Mouse (Mus musculus): Measurements from ENCODE around the gene Smagp.

The Smagp gene

DNA sequence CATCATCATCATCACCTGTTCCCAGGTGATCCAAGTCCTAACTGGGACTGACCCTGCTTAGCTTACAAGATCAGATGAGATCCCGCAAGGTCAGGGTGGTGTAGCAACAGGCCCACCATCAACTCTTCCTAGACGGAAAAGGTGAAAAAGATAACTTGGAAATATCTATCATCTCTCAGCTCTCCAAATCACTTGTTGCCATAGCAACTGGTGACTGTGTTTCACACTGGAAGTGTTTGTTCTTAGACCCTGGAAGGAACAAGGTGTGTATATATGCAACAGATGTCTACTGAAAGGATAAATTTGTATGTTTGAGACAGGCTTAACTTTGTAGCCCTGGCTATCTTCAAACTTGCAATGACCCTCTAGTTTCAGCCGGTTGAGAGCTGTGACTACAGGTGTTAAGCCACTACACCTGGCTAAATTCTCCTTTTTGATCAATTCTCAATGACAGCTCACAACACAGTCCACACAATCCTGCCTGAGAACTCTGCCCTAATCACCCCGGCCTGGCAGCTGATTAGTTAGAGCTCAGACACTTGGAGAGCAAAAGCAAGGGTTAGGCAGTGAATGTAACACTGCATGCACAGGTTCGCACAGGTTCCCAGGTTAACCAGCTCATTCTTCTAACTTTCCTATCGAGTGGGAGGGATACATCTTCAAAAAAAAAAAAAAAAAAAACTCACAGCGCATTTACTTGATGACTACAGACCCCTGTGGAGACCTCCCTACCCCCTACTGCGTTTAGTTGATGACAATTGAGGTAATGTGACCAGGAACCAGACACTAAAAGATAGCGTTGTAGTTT, 28.9 kb upstream of the Smagp start:
- DNase-seq: no peak

DNA sequence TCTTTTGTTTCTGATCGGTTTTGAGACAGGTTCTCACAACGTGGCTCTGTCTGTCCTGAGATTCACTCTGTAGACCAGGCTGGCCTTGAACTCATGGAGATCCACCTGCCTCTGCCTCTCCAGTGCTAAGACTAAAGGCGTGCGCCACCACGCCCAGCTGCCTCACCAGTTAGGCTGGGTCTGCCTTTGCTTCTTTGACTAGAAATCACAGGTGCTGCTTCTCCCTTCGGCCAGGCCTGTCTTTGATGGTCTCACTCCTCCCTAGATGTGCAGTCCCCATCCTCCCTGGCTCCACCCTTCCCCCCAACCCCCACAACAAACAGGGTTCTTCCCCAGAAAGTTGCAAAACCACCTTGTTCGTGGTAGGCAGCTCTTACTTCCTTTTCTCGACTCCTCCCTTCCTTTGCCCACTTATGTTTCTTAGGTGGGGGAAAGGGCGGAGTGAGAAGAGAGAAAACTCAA, 28.1 kb upstream of the Smagp start:
- peak; percentile 35 for DNase-seq

DNA sequence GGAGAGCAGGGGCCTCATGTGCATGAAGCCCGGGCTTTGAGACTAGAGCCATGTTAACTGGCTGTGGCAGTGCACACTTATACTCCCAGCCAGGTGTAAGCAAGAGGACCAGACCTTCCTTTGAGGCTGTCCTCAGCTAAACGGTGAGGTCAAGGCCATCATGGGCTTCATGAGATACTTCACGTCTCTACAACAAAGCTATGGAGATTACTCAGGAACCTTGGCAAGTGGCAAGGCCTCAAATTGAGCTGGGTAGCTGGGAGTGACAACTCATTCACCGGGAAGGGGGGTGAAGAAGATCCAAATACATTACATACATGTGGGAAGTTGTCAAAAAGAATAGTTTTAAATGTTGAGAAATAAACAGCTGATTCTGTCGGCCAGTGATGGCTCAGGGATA, 24.1 kb upstream of the Smagp start:
- DNase-seq: no peak

DNA sequence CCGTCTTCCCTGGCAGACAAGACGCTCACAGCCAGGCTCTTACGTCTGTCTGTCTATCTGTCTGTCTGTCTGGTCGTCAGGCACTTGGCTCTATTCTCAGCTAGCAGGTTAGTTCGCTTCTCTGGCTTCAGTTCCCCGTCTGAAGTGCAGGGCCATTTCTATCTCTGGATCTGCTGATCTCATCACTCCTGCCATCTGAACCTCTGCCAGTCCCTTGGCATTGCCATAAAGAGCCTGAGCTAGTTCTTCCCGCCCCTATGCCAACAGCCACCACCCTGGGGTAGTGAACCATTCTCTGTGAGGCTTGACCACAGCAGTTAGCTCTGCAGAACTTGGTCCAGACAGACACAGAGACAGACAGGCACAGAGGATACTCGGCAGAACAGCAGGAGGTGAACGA, 23.6 kb upstream of the Smagp start:
- no peak for DNase-seq

DNA sequence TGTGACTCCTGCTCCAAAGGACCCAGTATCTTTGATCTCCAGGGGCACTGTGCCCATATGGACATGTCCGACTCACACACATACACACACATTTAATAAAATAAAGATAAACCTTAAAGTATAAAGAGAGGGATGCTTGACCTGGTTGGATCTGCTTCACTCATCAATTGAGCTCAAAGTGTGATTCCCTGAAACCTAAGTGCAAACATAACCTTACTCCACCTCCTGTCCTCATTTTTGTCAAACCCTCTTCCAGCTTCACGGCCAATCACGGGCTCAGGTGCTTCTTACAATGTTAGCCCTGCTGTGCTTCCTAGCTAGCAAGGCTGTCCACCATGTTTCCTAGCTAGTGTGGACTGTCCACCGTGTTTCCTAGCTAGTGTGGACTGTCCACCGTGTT, 18.5 kb upstream of the Smagp start:
- no peak for DNase-seq

DNA sequence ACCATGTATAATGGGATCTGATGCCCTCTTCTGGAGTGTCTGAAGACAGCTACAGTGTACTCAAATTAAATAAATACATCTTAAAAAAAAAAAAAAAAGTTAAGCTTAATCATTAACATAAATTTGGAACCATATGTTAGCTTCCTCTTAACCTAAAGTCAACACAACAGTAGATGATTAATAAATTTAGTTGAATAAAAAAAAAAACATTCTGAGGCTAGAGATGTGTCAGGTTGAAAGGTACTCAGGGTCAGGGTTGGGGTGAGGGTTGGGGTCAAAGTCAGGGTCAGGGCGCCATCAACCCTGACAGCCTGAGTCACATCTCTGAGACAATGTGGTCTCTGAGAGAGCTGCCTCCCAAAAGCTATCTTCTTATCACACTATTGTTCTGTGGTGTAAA, 17.5 kb upstream of the Smagp start:
- no peak for DNase-seq

DNA sequence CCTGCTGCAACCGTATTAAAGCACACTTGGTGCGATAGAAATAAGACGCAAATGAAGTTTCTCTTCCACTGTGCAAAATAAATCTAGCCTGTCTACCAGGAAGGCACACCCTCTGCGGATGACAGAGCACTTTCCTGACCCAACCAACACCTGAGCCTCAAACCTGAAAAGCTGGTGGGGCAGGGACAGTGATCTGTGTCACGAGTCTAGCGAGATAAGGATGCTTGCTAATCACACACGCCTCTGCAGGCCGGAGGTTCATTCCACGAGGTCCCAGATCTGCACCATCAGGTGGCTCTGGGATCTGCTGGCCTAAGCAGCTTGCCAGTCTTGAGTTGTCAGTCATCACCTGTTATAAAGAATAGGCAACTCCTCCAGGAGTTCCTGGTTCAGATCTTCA, 14.9 kb upstream of the Smagp start:
- no peak for DNase-seq

DNA sequence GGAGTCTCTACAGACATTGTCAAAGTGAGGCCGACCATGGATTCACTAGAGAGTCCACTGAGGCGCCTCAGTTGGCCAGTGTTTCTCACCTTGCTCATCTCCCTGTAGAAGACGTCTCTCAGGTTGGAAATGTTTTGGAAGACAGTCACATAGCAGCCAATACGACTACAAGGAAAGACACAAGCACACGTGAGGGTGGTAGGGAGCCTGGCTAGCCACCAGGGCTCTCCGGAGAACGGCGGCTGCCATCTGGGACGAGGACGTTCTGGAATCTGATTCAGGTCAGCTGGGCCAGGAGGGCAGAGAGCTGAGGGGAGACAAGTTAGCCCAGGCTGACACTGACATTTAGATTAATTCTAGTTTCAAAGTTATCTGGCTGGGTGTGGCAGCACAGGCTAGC, 13.4 kb upstream of the Smagp start:
- no peak for DNase-seq

DNA sequence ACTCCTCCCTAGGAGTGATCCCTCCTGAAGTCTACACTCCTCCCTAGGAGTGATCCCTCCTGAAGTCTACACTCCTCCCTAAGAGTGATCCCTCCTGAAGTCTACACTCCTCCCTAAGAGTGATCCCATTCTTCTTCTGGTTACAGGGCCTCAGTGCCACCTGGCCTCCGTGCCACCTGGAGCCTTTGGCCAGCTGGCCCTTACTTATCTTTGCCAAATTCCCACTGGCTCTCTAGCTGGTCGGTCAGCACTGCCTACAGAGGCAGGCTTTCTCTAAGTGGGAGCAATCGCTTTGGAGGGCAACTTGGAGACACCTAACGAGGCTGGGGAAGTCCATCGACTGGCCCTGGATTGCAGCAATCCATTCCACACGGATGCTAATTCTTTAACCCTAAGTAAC, 9.4 kb upstream of the Smagp start:
- no peak for DNase-seq

DNA sequence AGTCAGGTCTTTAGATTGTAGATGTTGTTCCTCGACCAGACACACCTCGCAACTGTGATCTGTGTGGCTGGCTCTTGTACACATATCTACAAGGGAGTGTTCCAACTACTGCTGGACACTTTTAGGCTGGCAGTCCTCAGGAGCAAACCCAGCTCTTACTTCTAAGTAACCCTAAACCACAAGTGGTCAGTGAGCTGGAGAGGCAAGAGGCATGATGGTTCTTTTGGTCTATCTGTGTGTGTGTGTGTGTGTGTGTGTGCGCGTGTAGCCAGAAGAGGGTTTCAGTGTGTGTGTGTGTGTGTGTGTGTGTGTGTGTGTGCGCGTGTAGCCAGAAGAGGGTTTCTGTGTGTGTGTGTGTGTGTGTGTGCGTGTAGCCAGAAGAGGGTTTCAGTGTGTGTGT, 5.7 kb upstream of the Smagp start:
- DNase-seq: no peak

DNA sequence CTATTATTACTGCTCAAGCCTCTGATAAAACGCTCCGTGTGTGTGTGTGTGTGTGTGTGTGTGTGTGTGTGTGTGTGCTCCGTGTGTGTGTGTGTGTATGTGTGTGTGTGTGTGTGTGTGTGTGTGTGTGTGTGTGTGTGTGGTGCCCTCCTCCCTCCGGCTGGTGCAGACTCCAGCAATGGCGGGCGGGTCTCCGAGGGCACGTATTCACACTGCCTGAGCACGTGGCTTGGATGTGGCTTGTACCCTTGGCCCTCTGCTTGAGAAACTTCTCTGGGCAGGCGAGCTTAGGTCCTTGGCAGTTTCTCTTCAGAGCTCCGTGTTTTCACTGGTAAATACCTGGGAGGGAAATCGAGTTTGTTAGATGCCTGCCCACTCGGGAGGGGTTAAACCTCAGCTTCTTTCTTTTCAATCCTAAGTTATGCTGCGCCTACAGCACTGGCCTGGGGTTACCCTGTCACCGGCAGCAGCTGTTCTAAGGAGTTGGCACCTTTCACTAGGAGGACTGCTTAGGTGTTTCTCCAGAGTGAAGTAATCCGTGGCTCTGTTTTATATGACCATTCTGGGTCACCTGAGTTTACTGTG, 4.6 kb upstream of the Smagp start:
- no peak for DNase-seq

DNA sequence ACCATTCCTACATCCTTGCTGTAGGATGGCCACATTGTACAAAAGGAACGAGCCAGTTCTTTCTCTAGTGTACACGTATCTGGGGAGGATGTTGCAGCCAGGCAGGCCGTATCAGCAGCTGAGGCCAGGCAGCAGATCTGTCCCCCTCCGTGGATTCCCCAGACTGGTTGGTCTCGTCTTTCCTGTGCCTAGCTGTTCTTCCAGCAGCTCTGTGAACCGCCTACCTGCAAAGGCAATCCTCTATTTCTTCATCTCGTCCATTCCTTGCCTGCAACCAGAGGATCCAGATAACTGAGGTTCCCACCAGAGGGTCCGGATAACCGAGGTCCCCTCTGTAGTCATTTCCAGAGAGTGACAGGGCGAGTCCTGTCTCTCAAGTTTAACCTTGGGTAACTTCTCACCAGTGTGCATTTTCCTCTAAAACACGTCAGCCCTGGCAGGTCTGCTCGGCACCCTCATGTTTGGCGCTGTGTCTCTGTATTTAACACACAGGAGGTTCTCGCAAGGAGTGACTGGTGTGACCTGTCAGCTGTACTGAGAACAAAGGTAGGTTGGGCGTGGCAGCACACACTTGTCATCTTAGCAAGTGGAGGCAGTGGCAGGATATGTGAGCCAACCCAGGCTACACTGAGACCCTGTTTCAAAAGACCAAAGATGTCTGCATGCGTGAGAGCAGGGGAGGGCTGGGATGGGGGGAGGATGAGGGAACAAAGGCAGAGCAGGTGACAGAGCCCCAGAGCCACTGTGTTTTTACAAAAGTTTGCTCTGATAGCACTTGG, 3.4 kb upstream of the Smagp start:
- DNase-seq: no peak

DNA sequence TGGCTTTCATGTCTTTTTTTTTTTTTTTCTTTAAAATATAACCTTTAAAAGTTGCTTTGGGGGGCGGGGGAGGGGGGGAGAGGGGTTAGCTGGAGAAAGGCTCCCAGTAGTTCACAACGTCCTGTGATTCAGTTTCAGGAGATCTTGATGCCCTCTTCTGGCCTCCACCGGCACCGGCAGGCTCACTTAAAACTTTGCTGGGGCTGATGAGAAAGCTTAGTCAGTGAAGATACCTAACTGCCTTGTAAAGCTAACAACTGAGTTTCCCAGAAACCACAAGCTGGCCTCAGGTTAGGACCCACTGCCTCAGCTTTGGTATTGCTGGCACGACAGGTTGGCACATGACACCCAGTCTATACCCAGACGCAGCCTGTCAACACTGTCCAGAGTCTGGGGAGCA, 921 bp upstream of the Smagp start:
- DNase-seq: peak; percentile 53

DNA sequence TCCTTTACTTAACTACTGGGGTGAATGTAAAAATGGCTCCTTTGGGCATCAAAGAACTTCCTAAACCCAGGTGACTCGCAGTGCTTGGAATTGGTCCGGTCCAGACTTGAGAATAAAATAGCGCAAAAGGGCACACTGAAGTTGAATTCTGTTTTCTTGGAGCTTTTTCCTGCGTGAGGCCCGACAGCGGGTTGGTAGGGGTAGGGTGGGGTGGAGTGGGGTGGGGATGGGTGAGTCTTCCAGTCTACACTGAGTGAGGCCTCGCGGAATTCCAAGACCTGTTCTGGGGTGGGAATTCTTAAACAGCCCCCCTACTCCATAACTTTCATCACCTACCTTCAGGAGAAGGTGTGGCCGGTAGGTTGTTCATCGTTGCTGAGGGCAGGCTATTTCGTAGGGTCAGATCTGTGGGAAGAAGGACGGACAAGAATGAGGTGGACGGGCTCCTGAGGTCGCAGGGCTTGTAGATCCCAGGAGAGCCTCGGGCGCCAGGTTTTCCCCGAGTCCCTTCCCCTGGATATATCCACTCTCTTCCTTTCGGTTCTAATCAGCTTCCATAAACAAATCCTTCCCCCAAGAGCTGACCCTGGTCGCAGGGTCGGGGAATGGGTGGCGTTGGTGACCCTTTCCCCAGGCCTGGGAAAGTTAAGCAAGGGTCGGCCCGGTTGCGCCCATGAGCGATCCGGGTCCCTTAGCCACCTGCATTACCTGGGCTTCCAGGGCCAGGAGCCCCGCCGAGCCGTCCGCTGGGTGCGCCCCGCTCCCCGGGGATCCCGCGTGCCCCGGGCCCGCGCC, 692 bp downstream of the Smagp start:
- no peak for DNase-seq

DNA sequence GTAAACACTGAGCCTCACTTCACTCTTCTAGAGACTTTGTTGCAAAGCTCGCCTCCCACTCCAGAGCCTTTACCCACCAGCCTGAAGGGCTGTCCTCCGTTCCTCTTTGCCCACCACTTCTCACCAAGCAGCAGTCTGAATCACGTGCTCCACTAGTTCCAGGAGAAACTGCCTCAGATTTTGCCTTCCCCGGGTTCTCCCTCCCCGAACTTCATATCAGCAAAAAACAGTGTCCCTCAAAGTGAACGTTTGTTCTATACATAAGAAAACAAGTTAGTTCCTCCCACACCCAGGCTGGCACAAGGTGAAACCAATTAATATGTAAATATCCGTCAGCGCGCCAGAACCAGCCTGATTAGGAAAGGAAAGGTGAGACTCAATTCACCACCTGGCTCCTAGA, 1.5 kb downstream of the Smagp start:
- DNase-seq: no peak

DNA sequence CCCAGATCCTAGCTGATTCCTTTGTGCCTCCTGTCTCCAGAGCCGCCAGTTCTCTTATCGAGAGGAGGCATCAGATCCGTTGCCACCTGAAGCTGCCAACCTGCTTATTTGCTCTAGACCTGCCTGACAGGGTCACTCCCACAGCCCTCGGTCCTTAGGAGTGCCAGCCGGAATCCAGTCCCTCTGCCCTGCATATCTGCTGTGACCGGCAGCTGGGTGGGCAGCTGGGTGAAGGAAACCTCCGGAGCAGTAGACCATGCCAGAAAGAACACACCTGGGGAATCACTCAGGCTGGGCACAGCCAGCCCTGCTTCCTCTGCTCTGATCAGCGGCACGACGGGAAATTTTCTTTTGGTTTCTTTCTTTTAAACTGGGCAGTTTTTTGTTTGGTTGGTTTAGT, 3.4 kb downstream of the Smagp start:
- DNase-seq: no peak

DNA sequence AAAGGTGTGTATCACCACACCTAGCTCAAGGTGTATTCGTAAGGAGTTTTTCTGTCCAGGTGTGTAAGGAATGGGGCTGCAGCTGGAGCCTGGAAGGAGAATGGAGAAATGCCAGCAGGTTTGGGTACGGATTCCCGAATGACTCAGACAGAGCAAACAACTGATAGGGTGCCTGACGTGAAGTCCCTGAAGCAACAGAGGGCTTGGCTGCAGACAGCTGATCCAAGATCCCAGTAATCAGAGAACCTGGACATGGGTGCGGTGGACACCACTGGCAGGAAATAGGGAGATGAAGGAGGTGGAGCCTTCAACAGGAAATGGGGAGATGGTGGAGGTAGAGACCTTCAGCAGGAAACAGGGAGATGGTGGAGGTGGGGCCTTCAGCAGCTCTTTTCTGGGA, 4.4 kb downstream of the Smagp start:
- no peak for DNase-seq

DNA sequence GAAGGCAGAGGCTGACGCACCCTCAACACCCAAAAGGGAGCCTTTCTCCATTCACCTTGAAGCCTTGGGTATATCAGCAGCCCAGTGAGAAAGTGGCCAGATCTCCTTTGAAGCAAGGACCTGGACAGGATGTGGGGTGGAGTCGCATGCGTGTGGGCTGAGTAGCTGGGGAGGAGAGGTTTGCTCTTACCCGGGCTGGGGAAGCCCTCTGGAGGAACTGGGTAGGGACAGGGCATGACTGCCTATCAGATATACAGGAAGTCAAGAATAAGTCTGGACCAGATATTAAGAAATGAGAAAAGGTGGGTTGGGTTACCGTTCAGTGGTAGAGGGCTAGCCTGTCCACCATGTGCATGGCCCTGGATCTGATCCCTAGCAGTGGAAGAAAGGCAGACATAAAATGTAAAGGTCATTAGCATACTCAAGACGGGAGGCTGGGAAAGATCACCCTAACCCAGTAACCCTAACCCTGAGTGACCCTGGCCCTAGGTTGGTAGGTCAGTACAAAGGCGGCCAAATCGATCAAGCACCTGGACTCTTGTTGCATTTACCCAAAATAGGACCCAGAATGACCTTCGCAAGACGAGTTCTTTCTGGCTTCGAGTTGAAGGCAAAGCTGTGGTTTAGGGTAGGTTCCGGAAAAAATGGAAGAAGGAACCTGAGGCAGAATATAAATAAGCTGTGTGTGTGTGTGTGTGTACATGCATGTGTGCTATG, 5.1 kb downstream of the Smagp start:
- DNase-seq: no peak

DNA sequence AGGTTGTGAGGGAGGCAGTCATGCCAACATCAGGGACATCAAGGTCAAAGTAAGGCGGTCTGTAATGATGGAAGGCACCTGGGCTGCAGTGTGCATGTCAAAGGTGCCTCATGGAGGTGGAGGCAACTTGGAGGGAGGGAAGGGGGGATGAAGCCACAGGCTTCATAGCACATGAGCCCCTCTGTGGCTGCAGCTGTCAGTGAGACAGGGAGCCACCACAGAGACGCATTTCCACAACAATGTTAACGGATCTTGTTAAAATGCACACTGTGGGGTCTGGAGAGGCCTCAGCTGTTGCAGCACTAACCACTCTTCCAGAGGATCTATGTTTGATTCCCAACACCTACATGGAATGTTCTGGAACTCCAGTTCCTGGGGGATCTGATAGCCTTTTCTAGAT, 6.6 kb downstream of the Smagp start:
- no peak for DNase-seq

DNA sequence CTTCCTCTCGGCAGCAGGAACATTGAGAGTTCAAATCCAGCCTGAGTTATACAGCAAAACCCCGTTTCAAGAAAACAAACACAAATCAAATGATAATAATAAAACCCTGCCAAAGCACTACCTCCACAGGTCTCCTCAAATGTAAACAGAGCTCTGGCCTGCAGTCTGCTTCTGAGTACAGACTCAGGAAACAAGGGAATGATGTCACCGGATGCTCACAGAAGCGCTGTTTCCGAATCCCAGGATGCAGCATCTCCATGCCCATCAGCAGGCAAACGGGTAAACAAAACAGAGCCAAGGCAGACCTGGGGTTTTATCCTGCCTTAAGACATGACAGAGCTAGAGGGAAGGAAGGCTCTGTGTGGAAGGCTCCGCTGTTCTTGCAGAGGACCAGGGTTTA, 7.9 kb downstream of the Smagp start:
- DNase-seq: peak; percentile 37

DNA sequence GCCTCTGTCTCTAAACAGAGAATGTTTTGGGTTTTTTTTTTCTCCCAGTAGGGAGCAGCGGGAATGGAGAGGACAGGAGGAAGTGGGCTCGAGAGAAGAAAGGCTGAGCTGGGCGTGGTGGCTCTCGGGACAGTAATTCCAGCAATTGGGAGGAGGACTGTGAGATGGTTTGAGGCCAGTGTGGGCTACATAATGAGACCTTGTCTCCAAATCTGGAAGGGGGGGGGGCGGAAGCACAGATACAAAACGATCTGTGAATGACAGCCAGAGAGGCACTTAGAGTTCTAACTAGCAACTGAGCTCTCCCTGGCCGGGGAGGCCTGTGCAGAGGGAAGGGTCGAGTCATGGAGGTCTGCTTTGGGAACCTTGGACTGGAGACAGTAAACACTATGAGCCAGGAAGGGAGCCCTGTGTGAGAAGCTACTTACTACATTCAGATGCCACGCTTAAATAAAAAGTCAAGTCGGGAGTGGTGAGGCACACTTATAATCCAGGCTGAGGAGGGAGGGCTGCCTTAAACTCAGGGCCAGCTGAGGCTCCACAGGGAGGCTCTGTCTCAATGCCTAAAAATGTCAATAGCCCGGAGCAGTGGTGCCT, 8.9 kb downstream of the Smagp start:
- DNase-seq: peak; percentile 27

DNA sequence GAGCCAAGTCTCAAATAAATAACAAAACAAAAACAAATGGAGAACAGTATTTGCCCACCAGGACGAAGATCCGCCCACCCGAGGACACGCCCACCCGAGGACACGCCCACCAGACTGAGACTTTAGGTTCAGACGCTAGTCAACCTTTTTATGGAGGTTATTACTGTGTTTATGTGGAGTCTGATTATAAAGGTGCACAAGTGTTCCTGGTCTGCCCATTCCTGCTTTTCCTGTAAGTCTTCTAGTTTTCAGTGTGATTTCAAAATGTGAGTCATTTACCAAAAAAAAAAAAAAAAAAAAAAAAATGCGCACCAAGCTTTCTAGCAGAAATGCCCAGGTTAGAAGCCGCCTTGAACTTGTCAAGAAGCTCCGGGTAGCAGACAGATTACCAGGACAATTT, 9.5 kb downstream of the Smagp start:
- DNase-seq: no peak
